Mouse (Mus musculus) liver, adult (tissue): ENCODE measurements around the gene Col27a1.

Experiments
- GATA4 ChIP-seq: IDR thresholded peaks from 2 replicates; pipeline ENCODE4 v1.6.1; 2014; ENCODE audit warnings: mild to moderate bottlenecking, low read length; ENCODE audit not compliant: insufficient replicate concordance

Col27a1 gene

GRCm38 (mm10) chr4:63236235-63236634 is 22.4 kb downstream of the Col27a1 start:
- no peak for TF ChIP-seq GATA4

- no peak for TF ChIP-seq GATA4
Observed at GRCm38 (mm10) chr4:63237225-63237624, 23.4 kb downstream of the Col27a1 start.

GRCm38 (mm10) chr4:63238141-63238540 is 24.3 kb downstream of the Col27a1 start:
- no peak for TF ChIP-seq GATA4

- TF ChIP-seq GATA4 = no peak
Observed at GRCm38 (mm10) chr4:63238722-63239121, 24.9 kb downstream of the Col27a1 start.

- no peak for TF ChIP-seq GATA4
Observed at GRCm38 (mm10) chr4:63241031-63241430, 27.2 kb downstream of the Col27a1 start.

GRCm38 (mm10) chr4:63247991-63248390 is 34.2 kb downstream of the Col27a1 start:
- no peak for TF ChIP-seq GATA4

- TF ChIP-seq GATA4 = no peak
Observed at GRCm38 (mm10) chr4:63248951-63249350, 35.1 kb downstream of the Col27a1 start.

GRCm38 (mm10) chr4:63251760-63252159 is 38.0 kb downstream of the Col27a1 start:
- no peak for TF ChIP-seq GATA4

- no peak for TF ChIP-seq GATA4
Observed at GRCm38 (mm10) chr4:63253716-63254115, 39.9 kb downstream of the Col27a1 start.

- TF ChIP-seq GATA4 = no peak
Observed at GRCm38 (mm10) chr4:63254151-63254550, 40.3 kb downstream of the Col27a1 start.

- no peak for TF ChIP-seq GATA4
Observed at GRCm38 (mm10) chr4:63256371-63256770, 42.6 kb downstream of the Col27a1 start.

GRCm38 (mm10) chr4:63257346-63257745 is 43.5 kb downstream of the Col27a1 start:
- no peak for TF ChIP-seq GATA4

- no peak for TF ChIP-seq GATA4
Observed at GRCm38 (mm10) chr4:63258096-63258495, 44.3 kb downstream of the Col27a1 start.

- no peak for TF ChIP-seq GATA4
Observed at GRCm38 (mm10) chr4:63259066-63259465, 45.3 kb downstream of the Col27a1 start.

GRCm38 (mm10) chr4:63260506-63260905 is 46.7 kb downstream of the Col27a1 start:
- no peak for TF ChIP-seq GATA4

- no peak for TF ChIP-seq GATA4
Observed at GRCm38 (mm10) chr4:63262941-63263340, 49.1 kb downstream of the Col27a1 start.

- no peak for TF ChIP-seq GATA4
Observed at GRCm38 (mm10) chr4:63266276-63266675, 52.5 kb downstream of the Col27a1 start.

- TF ChIP-seq GATA4 = no peak
Observed at GRCm38 (mm10) chr4:63267121-63267520, 53.3 kb downstream of the Col27a1 start.
